In genomic region chr4:82619539-82619941, GRCm38 (mm10) we compare ENCODE assay signal across 8 mouse cellular contexts.
DNase-seq lines count a peak whose midpoint lies in the region; ATAC-seq and TF ChIP-seq lines count a peak whose summit lies in the region.

No protein-coding gene starts in this region.

- H3K9me3 ChIP-seq in lung, embryonic 14.5 days (ENCODE audit: low read depth, low read length): no peaks in the 10 kb centered on the region

- 34% methylated on average over 12 of the region's 12 CpGs for WGBS in lung, embryonic 14.5 days

- no peak overlapping the region for H3K4me2 ChIP-seq in lung, embryonic 14.5 days

- H3K4me3 ChIP-seq in lung, embryonic 14.5 days (ENCODE audit: low read depth, low read length): no peak overlapping the region

- H3K27ac ChIP-seq in lung, embryonic 14.5 days (ENCODE audit: low read depth): no peak overlapping the region

- H3K36me3 ChIP-seq in lung, embryonic 14.5 days (ENCODE audit: insufficient read depth): no peaks in the 10 kb centered on the region

- no peaks in the 10 kb centered on the region for H3K27me3 ChIP-seq in lung, embryonic 14.5 days (ENCODE audit: insufficient read depth, low read length)

- H3K9ac ChIP-seq in lung, embryonic 14.5 days: no peak overlapping the region

- ATAC-seq in lung, embryonic 14.5 days (ENCODE audit: insufficient read depth): peak; percentile 53

- TF ChIP-seq CTCF in lung, embryonic 14.5 days (IDR thresholded peaks at IDR 0.05; ENCODE audit: low read depth): peak; percentile 58

- peak; percentile 90 for DNase-seq in lung, embryonic 14.5 days
- no peak for DNase-seq in lung, adult 18-20 months
- peak; percentile 44 for DNase-seq in cerebellum, adult 8-10 months
- DNase-seq in induced T-regulatory cell, adult 2 months (ENCODE audit: low read depth): peak; percentile 16
- peak; percentile 79 to 90 for DNase-seq in left cerebral cortex, postnatal 25 days (ENCODE audit: low spot score in 2 of 2)
- peak; percentile 79 to 82 for DNase-seq in right cerebral cortex, adult 2 months (ENCODE audit: low spot score in 2 of 2)
- no peak for DNase-seq in urinary bladder, postnatal 4 days (ENCODE audit: low spot score in 2 of 2)
- no peak for DNase-seq in thymus, postnatal 36 days

- intact Hi-C loops in left cerebral cortex, postnatal 25 days (cut with DNase I): no loop called here

- H3K4me1 ChIP-seq in lung, embryonic 14.5 days (ENCODE audit: insufficient read depth): peaks cover 19% of the 10 kb centered on the region

Comparison
In these comparisons a context has a peak if more than half of its experiments do, and no peak if none do; other contexts are left out.
1. DNase-seq: peak in lung, embryonic 14.5 days (single experiment), cerebellum, adult 8-10 months (single experiment), induced T-regulatory cell, adult 2 months (single experiment), left cerebral cortex, postnatal 25 days (2 of 2) and right cerebral cortex, adult 2 months (2 of 2); none in lung, adult 18-20 months (0 of 2), urinary bladder, postnatal 4 days (0 of 2) and thymus, postnatal 36 days (0 of 2).